In genomic region chr17:36997033-36997735, GRCm38 (mm10) we compare ENCODE assay signal across 9 mouse cellular contexts. TPM values are rescaled to one million over a fixed set of nuclear protein-coding genes. Genes with fewer than 3 reads are reported as not detected.
DNase-seq lines count a peak whose midpoint lies in the region; ATAC-seq and TF ChIP-seq lines count a peak whose summit lies in the region.
"Had no signal": no experiment of that assay in that cellular context is flagged by ENCODE, and none has a peak within 500 bp of the region (broad histone marks: within the 10 kb centered on the region; RNA-seq: fewer than 3 reads in every experiment).

No protein-coding gene starts in this region.

- TF ChIP-seq POLR2A in kidney, adult 2 months (IDR thresholded peaks at IDR 0.05; ENCODE audit: low read depth, low read length), result no peak
- no peak for TF ChIP-seq POLR2A in thymus, adult 2 months (IDR thresholded peaks at IDR 0.05; ENCODE audit: control insufficient read depth, extremely low read depth, insufficient read depth, low read length, poor library complexity)

- no peak overlapping the region for H3K9ac ChIP-seq in heart, embryonic 12.5 days
- H3K9ac ChIP-seq: neural tube, embryonic 13.5 days had no signal

- H3K9me3 ChIP-seq in heart, embryonic 12.5 days (replicated peaks), result no peaks in the 10 kb centered on the region
- H3K9me3 ChIP-seq in limb, embryonic 10.5 days (replicated peaks), result no peaks in the 10 kb centered on the region
- H3K9me3 ChIP-seq: neural tube, embryonic 13.5 days had no signal

- ATAC-seq in heart, embryonic 12.5 days (ENCODE audit: insufficient number of reproducible peaks, low FRiP score), result no peak
- peak; percentile 9; the same call in 1 of the 2 replicates for ATAC-seq in neutrophil, adult 5-6 weeks (ENCODE audit: extremely low read depth, insufficient number of reproducible peaks, low FRiP score, poor library complexity, severe bottlenecking)

- peak; percentile 91 for DNase-seq in heart, adult 11 months
- DNase-seq in c-Kit-positive CD71-positive TER-119-positive erythroid progenitor cells, embryonic 14.5 days (ENCODE audit: low spot score), result peak; percentile 32
- peak; percentile 53 for DNase-seq in gastrocnemius, adult 18-20 months (ENCODE audit: low spot score)
- peak; percentile 77 for DNase-seq in kidney, adult 2 months
- peak; percentile 87 for DNase-seq in limb, embryonic 10.5 days (ENCODE audit: low spot score)
- DNase-seq in thymus, adult 2 months, result peak; percentile 72

- WGBS in heart, embryonic 12.5 days, result 26% methylated on average over 7 of the region's 7 CpGs
- WGBS in kidney, adult 2 months, result 16% methylated on average over 7 of the region's 7 CpGs
- 28% methylated on average over 7 of the region's 7 CpGs for WGBS in limb, embryonic 10.5 days
- 36% methylated on average over 7 of the region's 7 CpGs for WGBS in thymus, adult 2 months

- H3K27ac ChIP-seq in heart, embryonic 12.5 days (ENCODE audit: poor library complexity, severe bottlenecking), result no peak overlapping the region
- H3K27ac ChIP-seq in kidney, adult 2 months (ENCODE audit: insufficient read depth, low read depth, low read length), result no peak overlapping the region
- no peak overlapping the region for H3K27ac ChIP-seq in limb, embryonic 10.5 days
- no peak overlapping the region for H3K27ac ChIP-seq in thymus, adult 2 months (ENCODE audit: control insufficient read depth, insufficient read depth, low read length)
- H3K27ac ChIP-seq: neural tube, embryonic 13.5 days had no signal

- H3K4me2 ChIP-seq in heart, embryonic 12.5 days, result no peak overlapping the region
- H3K4me2 ChIP-seq: neural tube, embryonic 13.5 days had no signal

- H3K27me3 ChIP-seq in heart, embryonic 12.5 days (replicated peaks), result no peaks in the 10 kb centered on the region
- H3K27me3 ChIP-seq in kidney, adult 2 months (replicated peaks; ENCODE audit: control insufficient read depth, insufficient read depth, low read length), result no peaks in the 10 kb centered on the region
- no peaks in the 10 kb centered on the region for H3K27me3 ChIP-seq in limb, embryonic 10.5 days (ENCODE audit: low read depth, poor library complexity, severe bottlenecking)
- H3K27me3 ChIP-seq in thymus, adult 2 months (ENCODE audit: control insufficient read depth, insufficient read depth, low read length), result no peaks in the 10 kb centered on the region
- H3K27me3 ChIP-seq: neural tube, embryonic 13.5 days had no signal

- 0 out of 2 replicates have a peak, but pooled peaks cover 3% of the 10 kb centered on the region for H3K4me1 ChIP-seq in heart, embryonic 12.5 days (replicated peaks)
- H3K4me1 ChIP-seq in kidney, adult 2 months (ENCODE audit: control insufficient read depth, insufficient read depth, low read length), result no peaks in the 10 kb centered on the region; the same call in 1 of the 2 replicates
- H3K4me1 ChIP-seq in limb, embryonic 10.5 days, result peaks cover 5% of the 10 kb centered on the region; the same call in 1 of the 2 replicates
- H3K4me1 ChIP-seq in thymus, adult 2 months (replicated peaks; ENCODE audit: control insufficient read depth, insufficient read depth, low read length), result no peaks in the 10 kb centered on the region

- no peaks in the 10 kb centered on the region for H3K36me3 ChIP-seq in heart, embryonic 12.5 days
- H3K36me3 ChIP-seq in kidney, adult 2 months (ENCODE audit: control insufficient read depth, insufficient read depth, low read length), result no peaks in the 10 kb centered on the region
- no peaks in the 10 kb centered on the region for H3K36me3 ChIP-seq in limb, embryonic 10.5 days
- no peaks in the 10 kb centered on the region for H3K36me3 ChIP-seq in thymus, adult 2 months (ENCODE audit: control insufficient read depth, insufficient read depth, low read length)
- H3K36me3 ChIP-seq: neural tube, embryonic 13.5 days had no signal

- peak; percentile 81 for TF ChIP-seq CTCF in kidney, adult 2 months (conservative IDR thresholded peaks at IDR 0.05; ENCODE audit: insufficient read depth, insufficient read length, low read depth, low read length)
- TF ChIP-seq CTCF in thymus, adult 2 months (IDR thresholded peaks at IDR 0.05; ENCODE audit: borderline replicate concordance, control insufficient read depth, extremely low read depth, insufficient read depth, low read length, poor library complexity), result no peak

- no peak overlapping the region for H3K4me3 ChIP-seq in heart, embryonic 12.5 days
- H3K4me3 ChIP-seq in kidney, adult 2 months (ENCODE audit: insufficient read depth, low read depth, low read length), result no peak overlapping the region
- no peak overlapping the region for H3K4me3 ChIP-seq in limb, embryonic 10.5 days
- H3K4me3 ChIP-seq in thymus, adult 2 months (ENCODE audit: control insufficient read depth, insufficient read depth, low read length), result no peak overlapping the region
- H3K4me3 ChIP-seq: neural tube, embryonic 13.5 days had no signal

RNA-seq across cellular contexts. Expression of gene Zfp57, which starts 3.8 kb away (rescaled TPM):
- 60.0 and 64.4 TPM in 2 replicates for polyA plus RNA-seq in heart, embryonic 12.5 days (2016; fragmentation: Nextera tagmentation; extraction: Ambion mirVana)
- total RNA-seq in gastrocnemius, adult 18-20 months (2021), result not detected
- polyA plus RNA-seq in kidney, adult 2 months (2012; rRNA removed), result 2.0 and 3.0 TPM in 2 replicates
- polyA plus RNA-seq in limb, embryonic 10.5 days (2016; fragmentation: Nextera tagmentation; extraction: Ambion mirVana), result 69.9 and 92.6 TPM in 2 replicates
- not detected in 2 replicates for total RNA-seq in neutrophil, adult 5-6 weeks (2017)
- polyA plus RNA-seq in thymus, adult 2 months (2012; rRNA removed), result 0.94 and 1.1 TPM in 2 replicates

RNA-seq across cellular contexts. Expression of gene H2-M5, which starts 7.8 kb away (rescaled TPM):
- polyA plus RNA-seq in heart, embryonic 12.5 days (2016; fragmentation: Nextera tagmentation; extraction: Ambion mirVana), result 0.31 and 0.36 TPM in 2 replicates
- not detected for total RNA-seq in gastrocnemius, adult 18-20 months (2021)
- 0.03 and 0.08 TPM in 2 replicates for polyA plus RNA-seq in kidney, adult 2 months (2012; rRNA removed)
- polyA plus RNA-seq in limb, embryonic 10.5 days (2016; fragmentation: Nextera tagmentation; extraction: Ambion mirVana), result 0.55 and 1.2 TPM in 2 replicates
- not detected in 2 replicates for total RNA-seq in neutrophil, adult 5-6 weeks (2017)
- 0.32 and 0.34 TPM in 2 replicates for polyA plus RNA-seq in thymus, adult 2 months (2012; rRNA removed)

RNA-seq across cellular contexts. Expression of gene 2410137M14Rik, which starts 16.1 kb away (rescaled TPM):
- 0.20 TPM in 1 of 2 replicates, not detected in the other for polyA plus RNA-seq in heart, embryonic 12.5 days (2016; fragmentation: Nextera tagmentation; extraction: Ambion mirVana)
- total RNA-seq in gastrocnemius, adult 18-20 months (2021), result under 1 TPM in 1 of 2 experiments, not detected in 1; 0.37 TPM
- 0.25 TPM in 1 of 2 replicates, not detected in the other for polyA plus RNA-seq in kidney, adult 2 months (2012; rRNA removed)
- not detected in 2 replicates for polyA plus RNA-seq in limb, embryonic 10.5 days (2016; fragmentation: Nextera tagmentation; extraction: Ambion mirVana)
- total RNA-seq in neutrophil, adult 5-6 weeks (2017), result 0.58 TPM in 1 of 2 replicates, not detected in the other
- not detected in 2 replicates for polyA plus RNA-seq in thymus, adult 2 months (2012; rRNA removed)

RNA-seq across cellular contexts. Expression of gene Mog, which starts 26.0 kb away (rescaled TPM):
- 0.10 TPM in 1 of 2 replicates, not detected in the other for polyA plus RNA-seq in heart, embryonic 12.5 days (2016; fragmentation: Nextera tagmentation; extraction: Ambion mirVana)
- total RNA-seq in gastrocnemius, adult 18-20 months (2021), result not detected
- polyA plus RNA-seq in kidney, adult 2 months (2012; rRNA removed), result not detected in 2 replicates
- 0.08 and 0.20 TPM in 2 replicates for polyA plus RNA-seq in limb, embryonic 10.5 days (2016; fragmentation: Nextera tagmentation; extraction: Ambion mirVana)
- not detected in 2 replicates for total RNA-seq in neutrophil, adult 5-6 weeks (2017)
- polyA plus RNA-seq in thymus, adult 2 months (2012; rRNA removed), result not detected in 2 replicates

RNA-seq across cellular contexts. Expression of gene Znrd1as, which starts 38.8 kb away (rescaled TPM):
- polyA plus RNA-seq in heart, embryonic 12.5 days (2016; fragmentation: Nextera tagmentation; extraction: Ambion mirVana), result 6.4 and 6.7 TPM in 2 replicates
- total RNA-seq in gastrocnemius, adult 18-20 months (2021), result 10 to 100 TPM; 26.5 to 26.6 TPM
- polyA plus RNA-seq in kidney, adult 2 months (2012; rRNA removed), result 3.1 and 4.2 TPM in 2 replicates
- polyA plus RNA-seq in limb, embryonic 10.5 days (2016; fragmentation: Nextera tagmentation; extraction: Ambion mirVana), result 8.9 and 9.5 TPM in 2 replicates
- total RNA-seq in neutrophil, adult 5-6 weeks (2017), result 6.0 and 6.1 TPM in 2 replicates
- polyA plus RNA-seq in thymus, adult 2 months (2012; rRNA removed), result 0.85 and 1.0 TPM in 2 replicates

Comparison
In these comparisons a context has a peak if more than half of its experiments do, and no peak if none do; other contexts are left out.
1. DNase-seq: peak in every context shown above with its lines; median percentile 91 in heart, adult 11 months; 87 in limb, embryonic 10.5 days; 77 in kidney, adult 2 months; 72 in thymus, adult 2 months; 53 in gastrocnemius, adult 18-20 months; 32 in c-Kit-positive CD71-positive TER-119-positive erythroid progenitor cells, embryonic 14.5 days.
2. RNA of gene Zfp57, which starts 3.8 kb away (polyA plus RNA-seq): 69.9 to 92.6 TPM in limb, embryonic 10.5 days and 60.0 to 64.4 TPM in heart, embryonic 12.5 days; 2.0 to 3.0 TPM in kidney, adult 2 months and 0.94 to 1.1 TPM in thymus, adult 2 months; every median in the first group is over 10 times any median in the second.